Mouse (Mus musculus) frontal cortex, adult 2 months (tissue): Measurements from ENCODE around the gene Mbip. TPM values are rescaled to one million over a fixed set of nuclear protein-coding genes. Genes with fewer than 3 reads are reported as not detected.
A peak's percentile ranks its signal among the peaks of the same experiment; 100 is the strongest.

Source experiments
- DNase-seq, 2 experiments: peaks; one replicate each; pipeline ENCODE4 v3.0.0; 2022; ENCODE audit warnings: low spot score in 1 of 2; ENCODE audit errors: extremely low spot score in 1 of 2
- polyA plus RNA-seq: library from polyadenylated mRNA; depleted of rRNA; stranded (reverse); fragments of >200 nt; gene quantifications from 2 replicates; pipeline ENCODE4 v1.2.3, GENCODE M21; 2012; rRNA removed

The Mbip gene
- polyA plus RNA-seq, result 36.0 and 38.6 TPM in 2 replicates

DNA sequence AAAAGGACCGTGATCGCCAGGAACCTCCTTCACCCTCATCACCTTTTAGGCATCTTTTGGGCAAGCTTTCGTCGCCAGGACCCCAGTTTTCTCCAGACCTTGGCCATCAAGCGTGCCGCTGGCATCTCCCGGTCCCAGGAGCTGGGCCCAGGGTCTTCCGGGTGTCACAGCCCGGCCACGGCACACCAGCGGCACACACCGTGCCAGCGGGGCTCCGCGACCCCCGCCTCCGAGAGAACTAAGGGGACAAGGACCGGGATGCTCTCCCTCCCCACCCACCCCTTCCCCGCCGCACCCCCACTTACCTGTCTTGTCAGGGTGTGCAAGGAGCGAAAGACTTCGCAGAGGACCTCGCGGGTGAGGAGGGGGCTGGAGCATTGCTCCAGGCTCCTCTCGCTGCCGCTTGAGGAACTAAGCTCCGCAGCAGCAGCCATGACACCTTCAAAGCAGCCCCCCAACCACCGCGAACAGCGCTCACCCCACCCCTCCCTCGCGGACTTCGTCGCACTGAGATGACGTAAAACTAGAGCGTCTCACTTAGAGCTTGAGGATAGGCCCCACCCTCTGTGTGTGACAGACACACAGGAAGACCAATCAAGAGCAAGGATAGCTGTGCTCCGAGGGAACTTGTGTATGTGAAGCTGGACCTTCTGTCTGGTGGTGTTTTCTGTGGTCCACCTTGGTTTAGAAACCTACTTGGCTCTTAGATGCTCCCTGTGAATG lies at the start of gene Mbip:
Mbip (minus strand) TSS at position 528 of the 723 bp plus-strand sequence.
- DNase-seq, result peak; percentile 96 to 100

DNA sequence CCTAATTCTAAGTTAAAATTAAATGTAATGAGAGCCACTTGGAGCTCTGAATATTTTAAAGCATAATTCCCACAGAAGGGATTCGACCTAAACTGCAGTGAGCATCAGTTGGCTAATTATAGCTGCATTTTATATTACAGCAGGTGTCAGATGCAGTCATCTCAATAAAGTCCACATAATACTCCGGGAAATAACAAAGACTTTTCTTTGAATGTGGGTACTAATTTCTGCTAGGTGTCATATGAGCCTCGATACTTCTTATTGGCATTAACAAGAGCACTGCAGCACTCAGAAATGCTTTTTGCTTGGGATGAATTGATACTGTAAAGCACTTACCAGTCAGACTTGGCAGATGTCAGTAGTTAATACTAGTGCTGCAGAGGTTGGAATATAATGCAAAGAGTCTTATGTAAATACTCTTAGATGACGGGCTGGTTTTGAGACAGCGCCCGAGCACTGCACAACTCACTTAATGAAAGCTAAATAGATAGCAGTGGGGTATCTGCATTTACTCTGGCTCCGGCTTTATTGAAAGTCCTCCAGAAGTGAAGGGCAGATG lies 42.0 kb upstream of the Mbip start:
- no peak for DNase-seq

- no peak for DNase-seq
Measured at GRCm38 (mm10) chr12:56386955-56387646, 41.4 kb upstream of the Mbip start.

DNA sequence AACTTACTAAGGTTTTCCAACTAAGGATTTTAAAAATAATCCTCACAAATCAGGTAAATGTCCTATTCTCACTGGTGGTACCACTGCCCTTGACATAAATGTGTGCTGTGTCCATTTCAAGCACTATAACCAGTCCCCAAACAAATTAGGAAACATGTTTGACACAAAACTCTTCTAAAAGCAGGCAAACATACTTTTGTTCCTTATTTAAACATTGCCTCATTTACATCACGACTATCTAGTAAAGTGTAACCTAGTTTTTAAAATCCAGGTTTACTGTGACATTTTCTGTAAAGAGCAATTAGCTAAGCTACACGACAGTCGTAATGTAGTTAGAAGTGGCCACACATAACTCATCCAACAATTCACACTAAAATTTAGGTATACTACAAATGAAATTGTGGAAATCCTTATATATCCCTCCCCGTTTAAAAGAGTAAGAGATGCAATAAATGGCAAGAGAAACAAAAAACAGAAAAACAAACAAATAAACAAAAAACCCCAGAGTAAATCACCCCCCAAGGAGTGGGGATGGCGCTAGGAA lies 851 bp downstream of the Mbip start:
- DNase-seq, result no peak

- no peak for DNase-seq
Measured at GRCm38 (mm10) chr12:56339295-56340056, 6.2 kb downstream of the Mbip start.

DNA sequence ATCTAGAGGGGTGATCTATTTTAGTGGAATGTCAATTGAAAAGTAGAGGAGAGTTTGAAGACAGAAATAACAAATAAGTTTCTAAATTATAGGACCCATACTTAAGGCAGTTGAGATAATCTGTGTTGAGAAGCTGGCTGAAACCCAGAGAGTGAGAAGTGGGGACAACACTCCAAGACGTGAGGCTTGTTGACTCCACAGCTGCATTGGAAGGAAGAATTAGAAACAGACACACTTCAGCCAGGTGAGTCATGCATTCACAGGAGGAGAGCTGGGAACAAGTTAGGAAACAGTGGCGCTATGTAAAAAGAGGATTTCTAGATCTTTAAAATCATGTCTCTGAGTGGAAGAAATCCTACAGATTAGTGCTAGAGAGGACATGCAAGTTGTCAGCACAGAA lies 12.2 kb downstream of the Mbip start:
- no peak for DNase-seq

DNA sequence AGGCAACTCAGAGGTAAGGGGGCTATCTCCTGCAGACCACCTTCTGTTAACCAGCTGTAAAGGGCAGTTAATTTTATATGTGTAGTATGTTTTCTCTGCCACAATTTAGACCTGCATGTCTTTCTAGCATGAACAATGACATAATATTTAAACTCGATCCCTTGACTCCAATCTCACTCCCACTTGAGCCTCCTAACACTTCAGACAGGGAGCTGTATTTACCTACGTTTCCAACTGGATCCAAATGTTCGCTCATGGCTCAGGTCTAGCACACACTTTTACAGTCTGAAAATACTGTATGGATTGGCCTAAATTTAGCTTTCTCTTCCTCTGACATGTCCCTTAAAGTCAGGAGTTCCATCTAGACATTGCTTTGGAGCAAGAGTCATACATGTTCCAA lies 13.2 kb downstream of the Mbip start:
- no peak for DNase-seq

GRCm38 (mm10) chr12:56327448-56327998 lies 18.2 kb downstream of the Mbip start:
- no peak for DNase-seq

DNA sequence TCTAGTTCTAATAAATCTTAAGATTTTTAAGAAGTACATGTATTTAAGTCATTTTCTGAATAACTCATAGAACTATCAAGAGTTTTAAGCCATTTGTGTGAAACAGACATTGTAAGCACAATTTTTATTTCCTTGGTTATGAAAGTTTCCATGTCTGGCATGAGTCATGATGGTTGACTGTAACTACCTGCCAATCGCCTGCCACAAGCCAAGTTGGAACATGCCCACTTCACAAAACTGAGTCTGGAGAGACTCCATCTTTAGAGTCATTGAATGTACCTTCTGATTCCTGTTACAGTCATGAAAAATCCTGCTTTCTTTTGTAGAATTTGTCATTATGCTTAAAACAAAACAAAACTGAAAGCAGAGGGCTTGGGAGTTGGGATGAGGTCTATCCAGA lies 19.8 kb downstream of the Mbip start:
- no peak for DNase-seq

- DNase-seq, result no peak
Measured at GRCm38 (mm10) chr12:56318941-56319340, 26.8 kb downstream of the Mbip start.

GRCm38 (mm10) chr12:56318059-56318458 lies 27.6 kb downstream of the Mbip start:
- DNase-seq, result no peak

DNA sequence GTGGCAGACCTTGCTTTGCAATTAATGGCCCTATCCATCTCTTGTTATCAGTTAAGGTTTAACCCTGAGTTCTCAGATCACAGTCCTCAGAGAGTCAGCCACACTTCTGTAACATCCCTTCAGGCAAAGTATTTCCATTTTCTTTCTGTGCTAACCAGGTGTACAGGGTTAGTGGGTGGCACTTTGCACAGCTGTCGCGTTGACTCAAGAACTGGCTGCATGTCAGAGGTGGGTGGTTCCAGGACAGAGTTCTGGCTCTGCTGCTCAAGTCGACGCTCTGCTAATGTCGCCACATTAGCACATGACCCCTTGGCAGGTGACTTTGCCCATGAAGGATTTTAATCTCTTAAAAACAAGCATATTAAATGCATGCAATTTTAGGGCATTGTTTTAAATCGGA lies 39.9 kb downstream of the Mbip start:
- peak in 1 of 2 experiments; percentile 19 for DNase-seq

- no peak for DNase-seq
Measured at GRCm38 (mm10) chr12:56302321-56303017, 43.2 kb downstream of the Mbip start.

- peak in 1 of 2 experiments; percentile 15 for DNase-seq
Measured at GRCm38 (mm10) chr12:56301487-56302293, 44.0 kb downstream of the Mbip start.

GRCm38 (mm10) chr12:56299610-56300009 lies 46.1 kb downstream of the Mbip start:
- DNase-seq, result no peak

- DNase-seq, result no peak
Measured at GRCm38 (mm10) chr12:56298919-56299318, 46.8 kb downstream of the Mbip start.

DNA sequence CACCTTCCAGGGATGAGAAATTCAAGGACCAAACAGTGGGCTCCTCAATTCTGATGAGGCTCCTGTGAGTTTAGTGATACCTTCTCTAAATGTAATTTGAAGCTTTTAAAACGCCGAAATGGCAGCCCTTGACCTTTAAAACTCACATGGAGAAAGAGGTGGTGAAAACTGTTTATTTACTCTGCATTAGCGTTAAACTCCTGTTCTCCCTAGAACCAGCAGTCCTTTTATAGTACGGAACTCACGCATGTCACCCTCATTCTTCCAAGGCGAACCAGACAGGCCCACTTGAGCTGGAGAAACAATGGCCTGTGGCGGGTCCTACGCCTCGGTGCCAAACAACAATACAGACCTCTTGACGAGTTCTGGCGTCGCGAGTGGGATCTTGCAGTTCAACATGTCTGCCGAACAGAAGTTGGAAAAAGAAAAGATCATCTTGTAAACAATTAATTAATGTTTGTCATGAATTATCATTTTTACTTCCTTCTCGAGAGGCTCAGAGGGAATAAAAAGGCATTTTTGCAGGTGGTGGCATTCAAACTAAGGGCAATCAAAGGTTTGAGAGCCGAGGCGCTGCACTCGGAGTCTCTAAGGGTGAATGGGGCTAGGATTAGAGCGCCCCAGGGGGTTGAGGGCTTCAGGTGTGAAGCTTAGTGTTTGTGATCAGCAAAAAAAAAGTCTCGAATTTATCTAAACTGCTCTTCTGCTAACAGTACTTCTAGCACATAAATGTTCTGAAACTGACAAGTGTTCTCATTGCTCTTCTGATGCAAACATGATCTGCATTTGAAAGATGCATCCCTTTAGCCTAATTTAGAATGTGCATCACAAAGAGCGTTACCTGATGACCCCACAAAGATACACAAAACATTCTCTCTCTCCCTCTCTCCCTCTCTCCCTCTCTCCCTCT lies 47.5 kb downstream of the Mbip start:
- DNase-seq, result no peak

DNA sequence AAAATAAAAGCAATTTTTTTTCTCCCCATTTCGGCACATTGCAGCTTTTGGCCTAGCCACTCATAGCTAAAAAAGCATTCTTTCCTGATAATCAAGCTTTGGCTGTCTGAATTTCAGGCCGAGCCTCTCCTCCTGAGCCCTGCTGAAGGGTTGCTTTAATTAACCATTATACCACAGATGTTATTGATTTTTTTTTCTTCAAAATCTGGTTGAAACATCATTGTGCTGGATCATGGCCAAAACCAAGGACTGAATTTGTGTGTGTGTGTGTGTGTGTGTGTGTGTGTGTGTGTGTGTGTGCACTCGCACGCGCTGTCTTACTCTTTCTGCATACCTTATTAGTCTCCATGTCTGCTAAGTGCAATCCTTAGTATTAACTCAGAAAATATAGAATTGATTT lies 48.6 kb downstream of the Mbip start:
- DNase-seq, result no peak
